Mouse (Mus musculus) embryonic facial prominence, embryonic 11.5 days (tissue): Measurements from ENCODE around the gene Eid3. TPM values are rescaled to one million over a fixed set of nuclear protein-coding genes. Genes with fewer than 3 reads are reported as not detected.

Source experiments
- ATAC-seq: fragments of 200-750 bp; cut with Nextera tagmentation; replicated peaks from 2 replicates; pipeline ENCODE4 v1.8.0; 2017; ENCODE audit warnings: low read depth; ENCODE audit not compliant: insufficient number of reproducible peaks, low FRiP score, low TSS enrichment
- DNase-seq: peaks from one replicate; pipeline ENCODE4 v3.0.0-alpha.2; 2015; ENCODE audit warnings: low spot score
- H3K27ac ChIP-seq: fragments of 300-500 bp; sonication (generic); replicated peaks from 2 replicates; pipeline ENCODE4 v1.5.1; 2014; ENCODE audit warnings: mild to moderate bottlenecking, low read depth, low read length, control low read depth
- H3K27me3 ChIP-seq: fragments of 300-500 bp; sonication (generic); 2 replicates; pipeline ENCODE4 v1.6.1; 2014; ENCODE audit warnings: mild to moderate bottlenecking, low read length, moderate library complexity, mixed read lengths; ENCODE audit not compliant: control insufficient read depth, insufficient read depth
- H3K36me3 ChIP-seq: fragments of 300-500 bp; sonication (generic); replicated peaks from 2 replicates; pipeline ENCODE4 v1.6.1; 2014; ENCODE audit warnings: low read depth, mild to moderate bottlenecking, low read length, moderate library complexity, mixed read lengths; ENCODE audit not compliant: control insufficient read depth, insufficient read depth
- H3K4me1 ChIP-seq: fragments of 300-500 bp; sonication (generic); 2 replicates; pipeline ENCODE4 v1.6.1; 2014; ENCODE audit warnings: low read length, mixed read lengths; ENCODE audit not compliant: control insufficient read depth, insufficient read depth
- H3K4me2 ChIP-seq: fragments of 300-500 bp; sonication (generic); 2 replicates; pipeline ENCODE4 v1.6.1; 2014; ENCODE audit warnings: low read depth, mild to moderate bottlenecking, control low read depth, low read length, moderate library complexity
- H3K4me3 ChIP-seq: fragments of 300-500 bp; sonication (generic); 2 replicates; pipeline ENCODE4 v1.5.1; 2014; ENCODE audit warnings: low read depth, low read length, control low read depth
- H3K9ac ChIP-seq: fragments of 300-500 bp; sonication (generic); replicated peaks from 2 replicates; pipeline ENCODE4 v1.6.1; 2014; ENCODE audit warnings: mild to moderate bottlenecking, control low read depth, low read length
- H3K9me3 ChIP-seq: fragments of 300-500 bp; sonication (generic); replicated peaks from 2 replicates; pipeline ENCODE4 v1.6.1; 2016; ENCODE audit warnings: mild to moderate bottlenecking, low read length, inconsistent platforms, mixed read lengths; ENCODE audit not compliant: control insufficient read depth
- WGBS: fragments of 180-500 bp; shearing (Covaris S2); extraction: QIAGEN DNeasy Blood & Tissue Kit; methylation state at CpG from one replicate; pipeline ENCODE4 v1.1.7; 2014; 5-methylcytosine and 5-hydroxymethylcytosine counted together
- polyA plus RNA-seq: library from polyadenylated mRNA; unstranded; fragments of >200 nt; fragmentation: Nextera tagmentation; extraction: Ambion mirVana; gene quantifications from 2 replicates; pipeline ENCODE4 v1.2.1, GENCODE M21; 2014

Gene Eid3
- polyA plus RNA-seq, 1 experiment from 2014 or later = 0.58 TPM

- Histone ChIP-seq H3K9ac (no peak overlapping the region), H3K9me3 (no peaks in the 10 kb centered on the region), H3K4me1 (no peaks in the 10 kb centered on the region), H3K27me3 (no peaks in the 10 kb centered on the region), H3K4me2 (no peak overlapping the region), H3K36me3 (no peaks in the 10 kb centered on the region), H3K4me3 (no peak overlapping the region), H3K27ac (no peak overlapping the region)
- DNase-seq (no peak), ATAC-seq (no peak)
- 83% methylated on average over 6 of the region's 6 CpGs for WGBS
These were observed 14.7 kb upstream of the Eid3 start for GRCm38 (mm10) chr10:82851751-82852150.

DNA sequence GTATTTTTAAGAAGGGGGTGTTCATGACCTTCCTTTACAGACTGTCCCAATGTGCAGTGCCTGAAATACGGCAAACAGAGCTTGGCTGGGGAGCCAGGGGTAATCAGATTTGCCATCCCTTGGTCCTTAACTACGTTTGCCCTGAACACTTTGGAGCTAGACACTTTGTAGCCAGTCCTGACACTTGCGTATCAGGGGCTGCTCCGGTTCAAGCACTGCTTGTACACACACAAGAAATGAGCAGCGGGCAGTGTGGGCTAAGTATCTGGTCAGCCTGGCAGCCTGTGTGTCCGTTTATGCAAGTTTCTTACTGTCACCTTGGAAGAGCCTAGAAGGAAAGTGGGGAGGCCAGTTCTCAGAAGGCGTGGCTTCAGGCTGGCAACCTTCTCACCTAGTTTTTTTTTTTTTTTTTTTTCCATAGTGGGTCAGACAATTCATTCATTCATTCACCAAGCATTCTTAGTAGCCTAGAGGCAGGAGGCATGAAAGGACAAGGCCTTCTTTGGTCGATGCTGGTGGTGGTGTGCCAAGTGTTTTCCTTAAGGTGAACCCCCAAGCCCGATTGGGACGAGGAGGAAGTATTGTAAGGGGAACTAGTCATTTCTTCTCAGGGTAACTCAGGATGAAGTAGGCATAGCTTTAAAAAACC, 8.3 kb upstream of the Eid3 start:
- DNase-seq (no peak), ATAC-seq (no peak)
- peak overlapping the region; percentile 76; the same call in 1 of the 2 replicates for H3K4me3 ChIP-seq
- H3K27me3 ChIP-seq = no peaks in the 10 kb centered on the region
- H3K9me3 ChIP-seq = no peaks in the 10 kb centered on the region
- H3K9ac ChIP-seq = no peak overlapping the region
- H3K27ac ChIP-seq = no peak overlapping the region
- 38% methylated on average over 10 of the region's 10 CpGs for WGBS
- peak overlapping the region; percentile 77 for H3K4me2 ChIP-seq
- no peaks in the 10 kb centered on the region for H3K4me1 ChIP-seq
- no peaks in the 10 kb centered on the region for H3K36me3 ChIP-seq

DNA sequence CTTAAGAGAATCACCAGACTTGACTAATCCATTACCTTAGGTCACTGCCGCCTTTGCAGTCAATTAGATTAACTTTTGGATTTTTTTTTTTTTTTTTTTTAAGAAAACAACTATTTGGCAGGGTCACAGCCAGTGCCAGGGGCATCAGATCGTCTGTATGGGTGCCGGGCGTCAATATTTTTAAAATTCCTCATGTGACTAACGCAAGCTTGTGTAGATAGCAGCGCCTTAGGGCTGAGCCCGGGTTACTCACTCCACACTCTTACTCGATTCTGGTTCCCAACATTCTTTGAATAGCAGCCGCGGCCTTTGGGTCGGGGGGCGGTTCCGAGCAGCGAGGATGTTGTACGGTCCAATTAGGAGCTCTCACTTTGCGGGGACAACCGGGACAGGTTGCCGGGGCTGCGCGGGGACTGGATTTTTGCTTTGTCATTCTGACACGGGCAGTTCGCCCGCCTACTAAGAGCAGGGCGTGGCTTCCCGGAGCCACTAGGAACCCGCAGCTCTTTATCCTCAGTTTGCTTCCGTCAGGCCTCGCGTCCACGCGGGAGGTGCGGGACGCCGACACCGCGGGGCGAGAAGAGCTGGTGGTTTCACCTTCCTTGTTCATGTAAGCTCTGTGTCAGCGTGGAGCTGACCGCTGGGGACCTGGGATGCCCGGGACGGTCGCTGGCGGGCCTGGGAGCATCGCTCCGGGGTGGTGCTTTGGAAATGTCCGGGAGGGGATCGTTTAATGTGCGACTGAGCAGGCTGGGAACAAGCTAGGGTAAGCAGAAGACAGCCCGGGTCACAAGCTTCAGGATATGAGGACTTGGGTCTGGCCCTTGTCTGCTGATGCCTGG, 7.5 kb upstream of the Eid3 start:
- under 1% methylated on average over 49 of the region's 49 CpGs for WGBS
- Histone ChIP-seq H3K27ac (peak overlapping the region; percentile 67; the same call in 1 of the 2 replicates), H3K36me3 (no peaks in the 10 kb centered on the region; the same call in 1 of the 2 replicates), H3K9me3 (no peaks in the 10 kb centered on the region), H3K9ac (peak overlapping the region; percentile 90), H3K27me3 (no peaks in the 10 kb centered on the region), H3K4me3 (peak overlapping the region; percentile 76), H3K4me1 (no peaks in the 10 kb centered on the region), H3K4me2 (peak overlapping the region; percentile 77)
- ATAC-seq (peak; percentile 82), DNase-seq (peak; percentile 91)

GRCm38 (mm10) chr10:82859533-82859915, 6.9 kb upstream of the Eid3 start:
- H3K27ac ChIP-seq = peak overlapping the region; percentile 67; the same call in 1 of the 2 replicates
- DNase-seq = peak; percentile 67

DNA sequence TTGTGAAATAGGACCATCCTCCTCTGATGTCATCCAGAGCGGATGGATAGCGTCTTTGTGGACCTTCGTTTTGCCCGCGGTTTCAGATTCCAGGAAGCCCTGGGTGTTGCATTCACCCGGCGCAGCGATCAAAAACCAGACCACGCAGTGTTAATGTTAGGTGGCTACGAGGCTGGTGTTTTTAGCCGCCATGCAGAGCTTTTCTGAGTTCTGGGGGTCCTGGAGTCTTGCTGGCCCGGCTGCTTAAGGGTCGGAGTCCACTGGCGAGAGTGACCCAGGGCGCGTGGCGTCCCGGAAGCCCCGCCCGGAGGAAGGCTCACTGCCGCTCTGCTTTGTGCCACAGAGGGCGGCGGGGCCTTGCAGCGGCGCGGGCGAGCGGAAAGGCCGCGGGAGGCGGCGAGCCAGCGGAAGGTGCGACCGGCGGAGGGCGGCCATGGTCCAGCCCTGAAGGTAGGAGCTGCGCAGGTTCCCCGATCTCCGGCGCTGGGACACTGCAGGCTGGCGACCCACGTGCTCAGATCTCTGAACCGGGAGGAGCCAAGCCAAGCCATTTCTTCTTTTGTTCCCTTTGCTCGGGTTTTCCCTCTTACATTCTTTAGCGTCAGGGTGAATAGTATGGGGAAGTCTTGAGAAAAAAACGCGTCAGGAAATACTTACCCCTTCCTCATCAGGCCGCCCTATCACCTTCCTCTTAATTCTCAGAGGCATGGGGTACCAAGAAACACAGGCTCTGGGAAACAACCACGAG, 6.1 kb upstream of the Eid3 start:
- H3K27ac ChIP-seq = peak overlapping the region; percentile 93
- DNase-seq = peak; percentile 81
- no peaks in the 10 kb centered on the region for H3K4me1 ChIP-seq
- no peaks in the 10 kb centered on the region; the same call in 1 of the 2 replicates for H3K36me3 ChIP-seq
- peak; percentile 45 for ATAC-seq
- under 1% methylated on average over 50 of the region's 50 CpGs for WGBS
- H3K4me3 ChIP-seq = peak overlapping the region; percentile 76
- H3K27me3 ChIP-seq = no peaks in the 10 kb centered on the region
- H3K9me3 ChIP-seq = no peaks in the 10 kb centered on the region
- H3K4me2 ChIP-seq = peak overlapping the region; percentile 77
- peak overlapping the region; percentile 90 for H3K9ac ChIP-seq

More at GRCm38 (mm10) chr10:82859533-82859915, 6.9 kb upstream of the Eid3 start:
- 0% methylated on average over 8 of the region's 8 CpGs for WGBS
- no peaks in the 10 kb centered on the region for H3K9me3 ChIP-seq
- peak; percentile 64 for ATAC-seq
- H3K9ac ChIP-seq = peak overlapping the region; percentile 90
- H3K27me3 ChIP-seq = no peaks in the 10 kb centered on the region
- H3K36me3 ChIP-seq = no peaks in the 10 kb centered on the region; the same call in 1 of the 2 replicates
- H3K4me1 ChIP-seq = no peaks in the 10 kb centered on the region
- H3K4me2 ChIP-seq = peak overlapping the region; percentile 77
- H3K4me3 ChIP-seq = peak overlapping the region; percentile 76

GRCm38 (mm10) chr10:82860929-82861315, 5.5 kb upstream of the Eid3 start:
- Histone ChIP-seq H3K4me2 (peak overlapping the region; percentile 77), H3K27ac (peak overlapping the region; percentile 93), H3K4me3 (peak overlapping the region; percentile 76), H3K9ac (peak overlapping the region; percentile 90), H3K4me1 (no peaks in the 10 kb centered on the region), H3K36me3 (no peaks in the 10 kb centered on the region; the same call in 1 of the 2 replicates), H3K9me3 (no peaks in the 10 kb centered on the region), H3K27me3 (no peaks in the 10 kb centered on the region)
- peak; percentile 40 for DNase-seq
- 7% methylated on average over 8 of the region's 8 CpGs for WGBS
- ATAC-seq = no peak

DNA sequence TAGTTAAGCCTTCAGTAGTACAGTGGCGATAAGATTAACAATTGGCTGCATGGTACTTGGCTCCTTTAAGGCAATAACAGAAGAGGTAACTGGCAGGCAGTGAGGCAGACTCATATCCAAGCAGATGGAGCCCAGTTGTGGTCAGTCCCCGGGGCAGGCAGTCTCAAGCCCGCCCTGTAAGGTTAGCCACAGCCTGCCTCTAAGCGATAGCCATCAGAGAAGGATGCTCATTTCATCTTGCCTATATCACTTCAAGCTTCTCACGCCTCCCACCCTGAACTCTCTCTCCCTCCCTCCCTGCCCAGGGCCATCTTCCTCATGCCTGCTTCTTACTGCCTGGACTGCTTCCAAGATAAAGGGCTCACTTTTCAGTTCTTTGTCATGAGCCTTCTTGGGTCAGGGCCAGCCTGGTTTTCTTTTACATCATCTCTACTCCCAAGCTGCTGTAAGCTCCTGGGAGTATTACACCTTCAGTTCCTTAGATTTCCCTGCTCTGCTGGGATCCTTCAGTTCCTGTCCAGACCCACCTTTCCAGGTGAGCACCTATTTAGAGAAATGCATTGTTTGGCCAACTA, 3.2 kb upstream of the Eid3 start:
- Histone ChIP-seq H3K36me3 (no peaks in the 10 kb centered on the region; the same call in 1 of the 2 replicates), H3K27ac (no peak overlapping the region), H3K4me2 (no peak overlapping the region), H3K27me3 (no peaks in the 10 kb centered on the region), H3K4me3 (no peak overlapping the region), H3K9ac (no peak overlapping the region), H3K4me1 (no peaks in the 10 kb centered on the region), H3K9me3 (no peaks in the 10 kb centered on the region)
- 84% methylated on average over 5 of the region's 5 CpGs for WGBS
- no peak for DNase-seq
- no peak for ATAC-seq
